Mouse (Mus musculus) embryo, embryonic 11 days (tissue): ENCODE measurements at regions not wholly inside any gene's neighbourhood (a gene's known extent, or its start where the extent isn't known, plus 50 kb on each side); places are given as distances from the start of the nearest gene placed in this dataset.

Experiments
- DNase-seq: peaks from one replicate; pipeline ENCODE4 v3.0.0-alpha.2; 2015

- no peak for DNase-seq
These were observed 167.2 kb upstream of the Dapk1 start for GRCm38 (mm10) chr13:60434221-60435210.

DNA sequence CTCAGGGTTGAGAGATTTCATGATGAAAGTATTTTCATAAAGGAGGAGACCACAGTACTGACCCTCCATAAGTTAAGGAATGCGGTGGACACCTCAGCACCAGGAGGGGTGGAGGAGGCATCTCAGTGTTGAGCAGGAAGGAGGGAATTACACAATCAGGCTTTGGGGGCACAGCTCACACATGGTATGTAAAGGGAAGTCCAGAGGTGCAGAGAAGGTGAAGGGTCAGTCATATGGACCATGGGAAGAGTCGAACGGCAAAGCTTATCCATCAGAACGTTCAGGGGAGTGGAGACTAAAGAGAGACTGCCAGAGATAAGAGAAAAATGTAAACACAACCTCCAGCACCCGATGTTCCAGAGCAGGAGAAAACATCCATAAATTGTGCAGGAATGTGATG, 166.4 kb upstream of the Dapk1 start:
- no peak for DNase-seq

DNA sequence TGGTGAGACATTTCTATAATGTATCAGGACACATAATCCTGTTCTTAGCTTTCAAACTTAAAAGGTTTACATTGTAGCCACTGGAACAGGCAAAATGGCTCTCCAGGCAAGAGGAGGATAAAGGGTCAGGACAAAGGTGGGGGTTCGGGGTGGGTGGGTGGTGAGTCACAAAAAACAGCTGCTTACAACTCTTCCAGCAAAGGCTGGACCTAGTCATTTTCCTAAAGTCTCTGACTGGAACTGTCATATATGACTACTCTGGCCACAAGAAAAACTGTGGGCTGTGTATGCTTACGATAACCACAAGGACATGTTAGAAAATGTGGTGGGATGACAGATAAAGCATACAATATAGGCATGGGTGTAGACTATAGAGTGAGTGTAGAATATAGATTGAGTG, 163.6 kb upstream of the Dapk1 start:
- no peak for DNase-seq

GRCm38 (mm10) chr13:60440586-60440985, 161.2 kb upstream of the Dapk1 start:
- peak; percentile 42 for DNase-seq

- DNase-seq, result no peak
These were observed 156.6 kb upstream of the Dapk1 start for GRCm38 (mm10) chr13:60445164-60445563.

DNA sequence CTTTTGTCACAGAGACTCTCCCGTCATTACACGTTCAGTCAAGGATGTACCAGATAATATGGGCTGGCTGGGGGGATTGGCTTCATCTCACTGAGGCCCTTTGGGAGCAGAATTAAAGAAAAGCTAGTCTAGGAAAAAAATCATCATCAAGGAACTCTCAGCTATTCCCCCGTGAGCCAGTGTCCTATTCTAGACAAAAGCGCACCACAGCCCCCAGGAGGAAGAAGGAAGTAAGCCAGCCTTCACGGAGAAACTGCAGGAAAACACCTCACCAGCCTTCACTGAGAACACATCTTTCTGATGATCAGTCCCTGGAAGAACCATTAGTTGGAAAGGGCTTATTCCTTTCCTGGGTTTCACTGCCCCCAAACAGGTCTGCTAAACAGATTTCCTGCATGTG, 154.8 kb upstream of the Dapk1 start:
- peak; percentile 42 for DNase-seq

- DNase-seq, result peak; percentile 50
These were observed 150.8 kb upstream of the Dapk1 start for GRCm38 (mm10) chr13:60450721-60451506.

- no peak for DNase-seq
These were observed 147.8 kb upstream of the Dapk1 start for GRCm38 (mm10) chr13:60453821-60454483.

DNA sequence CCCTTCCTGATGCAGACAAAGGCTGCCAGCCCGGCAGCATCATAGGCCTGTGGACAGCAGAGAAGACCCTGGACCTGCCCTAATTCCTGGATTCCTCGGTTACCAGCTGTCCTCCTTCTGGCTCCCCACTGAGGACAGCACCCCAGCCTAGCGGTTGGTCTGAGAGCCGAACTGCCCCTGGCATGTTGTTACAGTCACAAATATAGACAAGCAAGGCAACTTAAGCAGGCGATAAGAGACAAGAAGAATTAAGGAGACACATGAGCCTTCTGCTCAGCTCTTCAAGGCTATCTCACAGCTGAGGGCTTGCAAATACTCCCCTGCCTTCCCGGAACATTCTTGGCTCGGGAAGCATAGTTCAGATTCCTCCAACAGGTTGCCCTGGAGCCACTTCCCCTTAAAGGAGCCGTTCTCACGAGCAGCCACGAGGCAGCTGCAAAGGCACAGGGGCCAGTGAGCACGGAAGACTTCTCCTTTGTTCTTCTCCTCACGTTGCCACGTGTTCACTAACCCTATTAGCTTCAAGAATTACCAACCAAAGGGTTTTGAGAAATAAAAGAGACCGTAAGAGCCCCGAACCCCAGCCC, 146.6 kb upstream of the Dapk1 start:
- DNase-seq, result peak; percentile 72

GRCm38 (mm10) chr13:60455863-60456551, 145.7 kb upstream of the Dapk1 start:
- no peak for DNase-seq

GRCm38 (mm10) chr13:60457277-60457676, 144.5 kb upstream of the Dapk1 start:
- no peak for DNase-seq

DNA sequence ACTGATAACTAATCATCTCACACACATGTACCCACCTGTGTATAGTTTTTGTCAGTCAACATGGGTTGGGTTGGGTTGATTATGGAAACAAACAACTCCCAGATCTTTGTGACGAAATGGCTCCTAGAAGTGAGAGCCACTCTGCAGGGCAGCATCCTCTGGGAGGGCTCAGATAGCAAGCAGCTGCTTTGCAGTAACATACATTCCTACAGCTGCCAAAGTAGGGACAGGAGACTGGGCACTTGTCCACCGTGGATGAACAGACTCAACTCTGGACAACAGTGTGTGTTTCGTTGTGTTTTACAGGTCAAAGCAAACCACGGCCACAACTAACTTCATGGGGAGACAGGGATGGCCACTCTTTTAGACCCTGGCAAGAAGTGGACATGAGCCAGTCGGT, 142.7 kb upstream of the Dapk1 start:
- no peak for DNase-seq

DNA sequence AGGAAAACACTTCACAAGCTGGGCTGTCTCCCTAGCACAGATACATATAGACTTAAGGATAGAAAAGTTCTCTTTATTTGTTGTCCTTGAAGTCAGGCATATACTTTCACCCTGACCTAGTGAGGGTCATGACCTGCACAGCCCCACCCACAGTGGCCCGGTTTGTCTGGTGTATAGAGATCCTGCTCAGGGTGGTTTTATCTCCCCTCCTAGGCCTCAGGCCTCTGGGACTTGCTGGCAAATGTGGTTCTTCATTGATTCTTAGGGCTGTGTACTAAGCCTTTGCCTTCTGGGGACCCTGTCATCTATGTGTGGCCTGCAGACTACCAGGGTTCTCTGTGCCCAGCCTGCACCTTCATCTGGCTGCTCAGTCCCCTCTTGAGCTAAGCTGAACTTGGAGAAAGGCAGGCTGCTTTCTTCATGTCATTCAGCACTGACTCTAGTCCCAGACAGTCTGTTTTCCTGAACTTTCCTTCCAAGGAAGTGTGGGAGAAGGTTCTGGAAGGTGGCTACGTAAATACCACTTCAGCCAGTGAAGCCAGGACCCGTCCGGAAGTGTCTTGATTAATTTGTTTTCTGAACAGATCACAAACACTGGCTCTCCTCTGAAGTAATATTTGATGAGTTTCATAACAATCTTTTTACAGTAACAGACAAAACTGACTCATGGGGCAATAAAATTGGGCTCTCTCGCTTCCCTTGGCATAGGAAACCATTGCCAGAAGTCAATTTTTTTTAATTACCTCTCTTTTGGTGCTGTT, 135.0 kb upstream of the Dapk1 start:
- no peak for DNase-seq

DNA sequence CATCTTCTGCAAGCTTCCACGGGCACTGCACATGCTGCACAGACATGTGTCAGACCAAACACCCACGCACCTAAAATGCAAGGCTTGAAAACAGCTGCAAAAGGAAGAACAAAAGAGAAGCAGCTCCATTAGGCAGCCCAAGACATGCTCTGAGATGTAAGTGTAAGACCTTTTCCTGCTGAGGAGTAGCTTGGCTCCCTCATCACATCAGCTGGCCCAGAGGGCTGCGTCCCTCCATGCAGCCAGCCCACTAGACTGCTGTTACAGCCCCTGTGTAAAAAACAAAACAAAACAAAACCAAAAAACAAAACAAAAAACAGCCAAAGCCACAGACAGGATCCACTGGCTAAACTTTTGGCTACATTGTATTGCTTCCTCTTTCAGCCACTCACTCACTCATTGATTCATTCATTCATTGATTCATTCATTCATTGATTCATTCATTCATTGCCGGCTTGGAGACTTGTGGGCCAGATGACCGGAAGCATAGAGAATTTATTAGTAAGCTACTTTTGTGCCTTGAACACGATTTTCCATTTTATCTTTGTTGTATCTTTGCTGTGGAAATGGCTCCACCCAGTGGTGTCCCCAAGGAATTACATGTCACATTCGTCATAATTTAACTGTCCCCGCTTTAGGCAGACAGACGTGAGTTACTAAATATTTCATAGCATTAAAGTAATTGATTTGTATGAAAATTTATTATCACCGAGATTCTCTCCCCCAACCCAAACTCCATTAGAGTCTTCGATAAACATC, 133.7 kb upstream of the Dapk1 start:
- DNase-seq, result peak; percentile 67

GRCm38 (mm10) chr13:60470426-60471398, 131.0 kb upstream of the Dapk1 start:
- no peak for DNase-seq

DNA sequence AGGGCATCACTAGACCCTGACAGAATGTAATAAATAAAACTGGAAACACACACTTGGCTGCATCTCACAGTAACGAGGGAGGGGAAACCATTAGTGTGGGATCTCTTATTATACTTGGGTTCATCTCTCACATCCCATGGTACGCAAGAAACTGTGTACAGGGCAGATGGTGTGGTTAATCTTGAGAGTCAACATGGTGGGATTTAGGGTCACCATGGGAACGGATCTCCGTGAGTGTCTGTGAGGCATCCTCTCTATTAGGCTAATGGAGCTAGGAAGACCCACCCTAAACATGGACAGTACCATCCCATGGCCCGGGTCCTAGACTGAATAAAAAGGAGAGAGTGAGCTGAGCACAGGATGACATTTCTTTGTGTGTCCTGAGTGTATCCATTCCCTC, 130.1 kb upstream of the Dapk1 start:
- DNase-seq, result no peak

DNA sequence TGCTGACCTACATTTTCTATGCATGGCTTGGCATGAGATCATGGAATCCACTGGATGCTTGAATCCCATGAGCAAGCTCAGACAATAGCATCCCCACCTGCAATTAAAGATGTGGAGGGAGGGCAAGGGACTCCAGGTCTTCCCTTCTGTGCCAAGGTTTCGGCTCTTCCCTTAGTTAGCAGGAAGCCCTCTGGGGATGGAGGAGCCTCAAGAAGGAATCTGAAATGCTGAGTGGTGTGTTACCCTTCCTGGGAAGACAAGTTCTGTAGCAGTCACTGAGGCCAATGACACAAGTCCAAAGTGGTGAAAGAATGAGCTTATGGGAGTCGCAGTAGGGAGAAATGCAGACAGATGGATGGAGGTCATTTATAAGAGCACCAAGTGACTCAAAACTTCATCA, 125.4 kb upstream of the Dapk1 start:
- DNase-seq, result no peak

DNA sequence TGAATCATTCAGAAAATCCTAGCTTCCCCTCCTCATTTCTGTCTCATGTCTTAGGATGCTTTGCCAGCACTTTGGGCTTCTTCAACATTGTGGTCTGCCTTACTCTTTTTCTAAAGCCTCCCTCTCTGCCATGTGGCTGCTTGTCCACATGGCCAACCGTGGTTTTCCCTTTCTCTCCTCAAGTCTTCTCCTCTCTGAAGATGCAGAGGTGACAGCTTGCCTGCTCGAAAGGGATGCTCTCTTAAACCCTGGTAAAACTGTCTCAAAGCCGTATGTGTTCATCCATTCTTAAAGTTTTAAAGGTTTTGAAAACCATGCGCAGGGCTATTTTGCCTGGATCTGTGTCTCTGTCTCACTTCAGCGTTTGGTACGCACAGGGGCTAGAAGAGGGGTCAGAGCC, 123.4 kb upstream of the Dapk1 start:
- DNase-seq, result no peak

DNA sequence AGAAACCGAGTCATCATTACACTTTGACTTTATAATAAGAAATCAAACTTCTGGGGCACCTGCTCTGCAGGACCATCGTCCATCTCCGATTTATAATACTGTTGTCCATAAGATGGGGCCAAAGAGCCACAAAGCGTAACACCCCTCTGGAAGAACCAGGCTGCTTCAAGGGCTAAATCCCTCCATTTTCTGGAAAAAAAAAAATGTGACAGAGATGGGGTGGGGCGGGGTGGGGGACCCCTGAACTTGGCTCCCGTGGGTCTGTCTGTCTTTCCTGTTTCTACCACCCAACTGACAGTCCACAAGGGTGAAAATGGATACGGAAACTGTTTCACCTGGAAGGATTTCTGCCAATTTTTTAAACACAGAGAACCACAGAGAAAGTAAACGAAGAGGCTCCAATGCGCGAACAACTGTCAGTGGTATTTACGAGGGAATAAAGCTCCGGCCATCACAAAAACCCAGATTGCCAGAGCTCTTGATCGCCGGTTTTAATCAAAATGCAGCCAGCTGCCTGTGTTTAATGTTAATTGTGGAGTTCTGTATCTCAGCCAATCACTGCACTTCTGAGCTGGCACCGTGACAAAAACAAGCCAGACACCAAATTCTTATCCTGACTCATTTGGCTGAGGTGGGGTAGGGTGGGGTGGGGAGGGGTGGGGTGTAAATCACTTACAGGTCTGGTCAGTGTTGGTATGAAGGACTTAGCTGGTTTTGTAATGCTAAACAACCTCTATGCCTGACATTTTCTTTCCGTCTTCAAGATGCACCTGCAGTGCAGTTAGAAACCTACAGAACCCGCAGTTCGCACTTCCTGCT, 122.5 kb upstream of the Dapk1 start:
- DNase-seq, result peak; percentile 82
